Mouse (Mus musculus) C2C12 (cell line): Measurements from ENCODE around the gene Ctnnd2.

ENCODE experiments used
- CTCF ChIP-seq: IDR thresholded peaks from one replicate; pipeline ENCODE4 v1.5.1; 2011; ENCODE audit not compliant: control insufficient read depth, insufficient read depth, insufficient read length
- MYOG ChIP-seq: IDR thresholded peaks from one replicate; pipeline ENCODE4 v1.6.1; 2011; ENCODE audit not compliant: control insufficient read depth, insufficient read length; ENCODE audit errors: extremely low read depth

DNA sequence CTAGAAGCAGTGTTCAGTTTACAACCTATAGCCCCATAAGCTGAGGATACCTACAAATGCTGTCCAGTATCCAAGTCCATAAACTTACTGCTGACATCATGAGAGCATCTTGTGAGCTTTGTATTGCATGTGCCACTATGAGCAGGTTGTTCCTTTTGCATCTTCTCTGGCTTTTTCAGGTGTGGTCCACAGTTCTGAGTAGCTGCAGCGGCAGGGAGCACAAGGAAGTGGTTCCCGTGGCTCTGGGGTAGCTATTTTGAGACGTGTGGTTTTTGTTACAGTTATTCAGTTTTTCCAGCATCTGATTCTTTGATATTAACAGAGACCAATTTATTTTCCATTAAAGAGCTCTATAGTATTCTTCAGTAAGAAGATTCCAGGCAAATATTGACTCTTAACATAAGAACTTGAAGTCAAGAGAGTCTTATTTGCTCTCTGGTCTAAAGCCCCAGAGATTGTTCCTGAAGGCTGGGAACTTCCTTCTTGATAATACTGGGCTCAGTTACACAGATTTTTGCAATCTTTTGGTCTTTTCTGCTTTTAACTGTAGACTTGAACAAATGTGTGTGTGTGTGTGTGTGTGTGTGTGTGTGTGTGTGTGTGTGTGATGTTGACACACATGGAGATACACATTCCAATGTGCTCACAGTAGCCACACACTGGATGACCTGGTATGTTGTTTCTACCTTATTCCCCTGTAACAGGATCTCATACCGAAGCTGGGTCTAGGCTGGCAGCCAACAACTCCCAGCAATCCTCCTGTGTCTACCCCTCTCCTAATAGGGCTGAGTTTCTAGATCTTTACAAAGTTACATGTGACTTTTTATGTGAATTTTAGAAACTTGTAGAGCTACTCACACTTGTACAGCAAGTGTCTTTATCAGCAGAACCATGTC is 514.1 kb downstream of the Ctnnd2 start:
- TF ChIP-seq MYOG, result no peak
- TF ChIP-seq CTCF, result no peak
